Mouse (Mus musculus) right cerebral cortex, postnatal 36 days (tissue): ENCODE results near the gene Kcnq1.

Source experiments
- DNase-seq, 2 experiments: peaks; one replicate each; pipeline ENCODE4 v3.0.0; 2022; ENCODE audit warnings: low spot score in 2 of 2, mixed read lengths in 1 of 2

The Kcnq1 gene

GRCm38 (mm10) chr7:143136125-143136524, 30.0 kb downstream of the Kcnq1 start:
- no peak for DNase-seq

DNA sequence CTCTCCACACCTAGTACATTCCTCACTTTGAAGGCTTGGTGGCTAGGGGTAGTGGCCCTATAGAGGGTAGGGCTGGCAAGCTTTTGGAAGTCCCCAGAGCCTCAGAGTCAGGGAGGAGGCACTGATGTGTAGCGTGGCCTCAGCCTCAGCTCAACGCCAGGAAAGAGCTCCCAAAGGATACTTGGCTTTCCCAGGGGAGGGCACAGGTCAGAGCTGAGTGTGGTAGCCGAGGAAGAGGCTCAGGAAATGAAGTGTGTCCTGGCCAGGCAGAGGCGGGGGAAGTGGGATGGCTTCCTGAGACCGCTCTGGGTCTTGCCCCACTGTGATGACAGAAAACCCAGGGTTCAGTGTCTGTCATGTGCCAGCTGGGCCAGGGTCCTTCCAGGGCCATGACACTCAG, 30.4 kb downstream of the Kcnq1 start:
- no peak for DNase-seq

GRCm38 (mm10) chr7:143138789-143139188, 32.6 kb downstream of the Kcnq1 start:
- peak in 1 of 2 experiments; percentile 24 for DNase-seq

DNA sequence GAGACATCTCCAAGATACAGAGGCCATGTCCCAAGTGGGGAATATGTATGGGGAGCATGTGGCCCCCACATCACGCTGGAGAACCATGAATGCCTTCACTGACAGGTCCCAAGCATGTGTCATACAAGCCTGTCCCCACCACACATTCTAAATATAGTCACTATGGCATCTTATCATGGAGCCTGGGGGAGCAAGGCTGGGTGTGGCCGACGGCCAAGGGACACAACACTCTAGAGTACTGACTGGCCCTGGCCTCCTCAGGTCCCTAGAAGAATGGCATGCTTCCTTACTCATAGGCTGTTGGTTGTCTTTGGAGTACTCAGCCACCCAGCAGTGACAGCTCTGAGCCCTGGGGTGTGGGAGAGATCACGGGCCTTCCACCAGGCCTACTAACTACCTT, 33.8 kb downstream of the Kcnq1 start:
- DNase-seq: no peak

- DNase-seq: no peak
These were observed 36.5 kb downstream of the Kcnq1 start for GRCm38 (mm10) chr7:143142680-143143079.

GRCm38 (mm10) chr7:143147015-143147414, 40.9 kb downstream of the Kcnq1 start:
- no peak for DNase-seq

- DNase-seq: no peak
These were observed 45.0 kb downstream of the Kcnq1 start for GRCm38 (mm10) chr7:143151171-143151570.

- no peak for DNase-seq
These were observed 46.2 kb downstream of the Kcnq1 start for GRCm38 (mm10) chr7:143152350-143152749.

- DNase-seq: peak; percentile 44 to 60
These were observed 47.8 kb downstream of the Kcnq1 start for GRCm38 (mm10) chr7:143153915-143154373.

GRCm38 (mm10) chr7:143154458-143154871, 48.3 kb downstream of the Kcnq1 start:
- DNase-seq: no peak

GRCm38 (mm10) chr7:143155257-143155656, 49.1 kb downstream of the Kcnq1 start:
- DNase-seq: no peak

DNA sequence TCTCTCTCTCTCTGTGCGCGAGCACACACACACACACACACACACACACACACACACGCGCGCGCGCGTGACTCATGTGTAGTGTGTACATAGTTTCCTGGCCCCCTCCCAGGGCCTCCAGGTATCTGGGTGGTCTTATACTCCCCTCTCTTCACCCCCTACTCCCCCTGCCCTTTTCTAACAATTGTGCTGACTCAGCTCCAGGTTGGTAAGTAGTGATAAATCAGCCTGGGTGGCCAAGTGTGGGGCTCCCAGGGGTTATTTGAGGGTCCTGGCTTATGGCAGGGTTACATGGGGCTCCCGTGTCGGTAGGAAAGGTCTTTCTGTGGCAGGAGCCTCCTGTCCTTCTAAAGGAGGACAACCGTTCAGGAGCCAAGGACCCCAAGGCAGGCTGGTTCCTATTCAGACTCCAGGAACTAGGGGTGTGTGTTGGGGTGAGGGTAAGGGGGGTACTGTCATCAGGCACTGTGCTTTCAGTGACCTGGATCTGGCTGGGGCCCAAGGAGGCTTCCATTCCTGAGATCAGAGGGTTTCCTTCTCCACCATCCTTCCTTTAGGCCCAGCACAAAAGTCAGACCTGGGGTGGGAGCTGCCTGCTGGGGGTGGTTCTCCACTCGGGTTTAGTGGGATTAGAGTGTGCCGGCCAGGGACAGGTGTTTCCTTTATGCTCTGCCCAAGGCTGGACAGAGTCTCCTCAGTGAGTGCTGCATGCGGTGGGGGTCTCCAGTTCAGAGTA, 52.7 kb downstream of the Kcnq1 start:
- no peak for DNase-seq

GRCm38 (mm10) chr7:143159446-143159845, 53.3 kb downstream of the Kcnq1 start:
- DNase-seq: no peak

- DNase-seq: no peak
These were observed 53.9 kb downstream of the Kcnq1 start for GRCm38 (mm10) chr7:143160057-143160456.

DNA sequence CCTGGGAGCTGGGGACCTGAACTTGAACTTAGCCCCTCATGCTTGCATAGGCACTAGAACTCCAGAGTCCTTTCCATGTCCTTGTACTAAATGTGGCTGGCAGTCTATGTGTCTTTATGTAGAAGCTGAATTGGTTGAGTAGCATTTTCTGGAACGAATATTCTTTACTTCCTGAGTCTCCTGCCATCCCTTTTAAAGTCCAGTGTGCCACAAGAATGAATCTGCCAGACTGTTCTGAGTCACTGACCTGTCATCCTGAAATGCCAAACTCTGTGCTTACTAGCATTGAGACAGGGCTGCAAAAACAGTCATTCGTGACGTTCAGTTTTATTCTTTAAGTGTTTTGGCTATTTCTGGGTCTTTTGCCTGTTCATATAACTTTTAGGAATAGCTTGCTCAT, 55.9 kb downstream of the Kcnq1 start:
- no peak for DNase-seq

GRCm38 (mm10) chr7:143164074-143164473, 57.9 kb downstream of the Kcnq1 start:
- DNase-seq: no peak

DNA sequence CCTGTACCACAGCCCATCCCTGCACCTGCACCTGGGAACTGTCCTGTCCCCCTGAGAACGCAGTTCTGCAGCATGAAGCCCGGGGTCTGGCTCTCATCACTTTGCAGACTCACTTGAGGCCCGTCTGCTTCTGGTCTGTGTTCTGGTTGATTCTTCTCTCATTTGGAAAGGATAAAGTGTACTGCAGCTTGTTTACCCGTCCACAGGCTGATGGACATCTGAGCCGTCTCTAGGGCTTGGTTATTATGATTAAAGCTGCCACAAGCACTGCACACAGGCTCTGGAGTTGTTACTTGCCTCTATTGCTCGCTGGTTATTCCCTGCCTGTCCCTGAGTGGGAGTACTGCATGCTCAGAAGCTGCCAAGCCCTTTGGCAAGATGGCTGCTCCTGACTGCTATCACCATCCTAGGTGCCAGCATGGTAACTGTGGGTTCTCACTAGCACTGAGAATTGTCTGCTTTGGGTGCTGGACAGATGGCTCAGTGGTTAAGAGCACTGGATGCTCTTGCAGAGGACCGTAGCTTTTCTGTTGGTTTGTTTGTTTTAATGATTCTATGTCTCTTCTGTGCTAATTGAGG, 59.6 kb downstream of the Kcnq1 start:
- DNase-seq: no peak

GRCm38 (mm10) chr7:143167275-143167674, 61.1 kb downstream of the Kcnq1 start:
- no peak for DNase-seq

DNA sequence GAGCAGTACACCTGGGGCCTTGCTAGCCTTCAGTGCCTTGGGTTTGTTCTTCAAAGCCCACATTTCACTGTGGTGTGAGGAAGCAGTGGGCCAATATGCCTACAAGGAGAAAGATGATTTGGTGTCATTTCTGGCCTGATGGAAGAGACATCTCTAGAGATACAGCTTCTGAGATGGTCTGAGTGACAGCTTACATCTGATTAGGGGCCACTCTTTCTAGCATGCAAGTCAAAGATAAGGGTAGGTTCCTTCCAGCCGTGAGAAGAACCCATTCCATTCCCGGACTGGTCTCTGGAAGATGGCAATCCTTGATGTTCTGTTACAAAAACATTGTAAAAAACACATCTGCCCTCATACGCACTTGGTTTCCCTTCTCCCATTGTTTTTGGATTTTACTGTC, 63.2 kb downstream of the Kcnq1 start:
- no peak for DNase-seq

DNA sequence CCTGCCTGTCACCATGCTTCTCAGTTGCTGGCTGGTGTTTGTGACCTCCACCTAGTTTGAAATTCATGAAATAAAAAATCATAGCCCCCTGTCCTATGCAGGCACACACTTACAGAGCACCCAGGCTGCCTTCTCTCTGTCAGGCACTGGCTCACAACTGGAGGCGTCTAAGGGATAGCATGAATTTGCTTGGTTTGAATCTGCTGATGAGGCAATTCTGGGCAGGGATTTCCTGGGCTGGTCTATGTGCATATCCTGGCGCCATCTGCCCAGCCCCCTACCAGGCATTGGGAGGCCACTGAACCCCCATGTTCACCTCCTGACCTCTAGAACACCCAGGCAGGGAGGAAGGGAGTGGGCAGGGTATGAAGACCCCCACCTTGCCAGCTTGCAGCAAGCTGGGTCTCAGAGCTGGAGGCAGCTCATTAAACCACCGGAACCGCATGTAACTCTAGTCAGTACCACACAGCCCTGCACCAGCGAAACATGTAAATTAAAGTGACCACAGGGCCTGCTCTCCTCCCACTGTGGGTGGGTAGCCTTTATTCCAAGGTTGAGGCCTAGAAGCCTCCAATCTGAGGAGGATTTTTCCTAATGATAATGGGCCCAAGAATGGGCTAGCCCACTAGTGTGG, 66.9 kb downstream of the Kcnq1 start:
- no peak for DNase-seq

- DNase-seq: no peak
These were observed 68.5 kb downstream of the Kcnq1 start for GRCm38 (mm10) chr7:143174633-143175032.

- no peak for DNase-seq
These were observed 72.7 kb downstream of the Kcnq1 start for GRCm38 (mm10) chr7:143178831-143179230.

DNA sequence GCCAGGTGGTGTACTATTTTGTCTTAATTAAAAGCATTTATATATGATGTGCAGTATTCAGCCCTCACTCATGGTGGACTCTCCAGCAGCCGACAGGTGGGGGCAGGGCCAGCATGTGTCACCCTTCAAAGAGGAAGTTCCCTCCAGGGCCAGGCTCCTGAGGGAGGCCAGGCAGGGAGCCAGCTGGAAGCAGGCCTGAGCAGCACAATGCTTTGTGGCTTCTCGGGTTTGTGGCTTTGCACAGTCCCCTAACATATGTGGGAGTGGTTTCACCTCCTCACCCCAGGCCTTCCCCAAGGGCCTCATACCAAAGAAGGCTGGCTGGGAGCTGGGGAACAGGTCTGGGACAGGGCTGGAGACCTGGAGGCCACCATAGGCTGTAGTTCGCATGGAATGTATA, 74.6 kb downstream of the Kcnq1 start:
- no peak for DNase-seq
